Mouse (Mus musculus) testis, adult 2 months (tissue): ENCODE measurements around the gene AC109138.7.

ENCODE experiments used
- CTCF ChIP-seq: fragments of 200-500 bp; IDR thresholded peaks from 2 replicates; pipeline ENCODE4 v1.5.1; 2012; ENCODE audit warnings: low read depth, mild to moderate bottlenecking, inconsistent platforms, low read length, moderate library complexity; ENCODE audit not compliant: control insufficient read depth, insufficient read depth, insufficient replicate concordance
- POLR2A ChIP-seq: fragments of 200-500 bp; IDR thresholded peaks from 2 replicates; pipeline ENCODE4 v1.6.1; 2012; ENCODE audit warnings: low read depth, mild to moderate bottlenecking, inconsistent platforms, low read length, moderate library complexity; ENCODE audit not compliant: control insufficient read depth

GRCm38 (mm10) chr19:4232651-4233050 is 18.5 kb downstream of the AC109138.7 start:
- TF ChIP-seq CTCF, result no peak
- no peak for TF ChIP-seq POLR2A
